Mouse (Mus musculus): ENCODE measurements at regions not wholly inside any gene's neighbourhood (a gene's known extent, or its start where the extent isn't known, plus 50 kb on each side); places are given as distances from the start of the nearest gene placed in this dataset.
A peak's percentile ranks its signal among the peaks of the same experiment; 100 is the strongest.

DNA sequence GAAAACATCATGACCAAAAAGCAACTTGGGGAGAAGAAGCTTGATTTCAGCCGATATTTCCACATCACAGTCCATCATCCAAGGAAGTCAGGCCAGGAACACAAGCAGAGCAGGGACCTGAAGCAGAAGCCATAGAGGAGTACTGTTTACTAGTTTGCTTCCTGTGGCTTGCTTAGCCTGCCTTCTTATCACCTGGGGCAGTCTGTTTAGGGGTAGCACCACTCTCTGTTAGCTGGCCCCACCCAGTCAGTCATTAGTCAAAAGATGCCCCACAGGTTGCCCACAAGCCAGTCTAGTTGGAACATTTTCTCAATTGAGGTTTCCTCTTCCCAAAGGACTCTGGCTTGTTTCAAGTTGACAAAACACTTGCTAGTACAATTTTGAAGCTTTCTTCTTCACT lies 87.1 kb upstream of the Egfl6 start:
- peaks cover 25% of the 10 kb centered on the region for H3K4me1 ChIP-seq
- peaks cover 12% of the 10 kb centered on the region for H3K27me3 ChIP-seq (replicated peaks)
- no peak overlapping the region for H3K4me3 ChIP-seq (replicated peaks)
- no peaks in the 10 kb centered on the region for H3K36me3 ChIP-seq (replicated peaks; ENCODE audit: low read length)
- TF ChIP-seq FLI1 (IDR thresholded peaks at IDR 0.05; ENCODE audit: low read length) (no peak), GATA1 (IDR thresholded peaks at IDR 0.05; ENCODE audit: borderline replicate concordance, low read length) (no peak)
- H3K9me3 ChIP-seq, result no peaks in the 10 kb centered on the region

DNA sequence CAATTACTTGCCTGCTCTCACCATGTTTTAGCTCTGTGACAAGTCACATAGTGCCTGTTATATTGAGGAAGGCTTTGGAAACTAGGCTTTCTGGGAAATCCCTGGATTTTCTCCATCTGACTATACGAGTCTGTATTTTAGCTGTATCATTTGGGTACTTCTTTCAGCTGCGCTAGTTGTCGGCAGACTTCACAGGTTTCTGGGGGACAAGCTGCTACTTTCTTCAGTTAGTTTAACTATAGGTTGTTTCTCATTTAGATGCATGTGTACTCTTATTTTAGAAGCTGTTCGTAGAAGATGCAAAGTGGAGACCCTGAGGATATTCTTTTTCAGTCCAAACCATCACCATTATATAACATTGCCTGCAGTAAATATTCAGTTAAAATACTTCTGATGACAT lies 86.3 kb upstream of the Egfl6 start:
- no peak for TF ChIP-seq GATA1 (IDR thresholded peaks at IDR 0.05; ENCODE audit: borderline replicate concordance, low read length)
- TF ChIP-seq FLI1 (IDR thresholded peaks at IDR 0.05; ENCODE audit: low read length), result no peak
- Histone ChIP-seq H3K9me3 (no peaks in the 10 kb centered on the region), H3K4me1 (peaks cover 31% of the 10 kb centered on the region), H3K4me3 (replicated peaks) (no peak overlapping the region), H3K27me3 (replicated peaks) (peaks cover 10% of the 10 kb centered on the region), H3K36me3 (replicated peaks; ENCODE audit: low read length) (no peaks in the 10 kb centered on the region)

DNA sequence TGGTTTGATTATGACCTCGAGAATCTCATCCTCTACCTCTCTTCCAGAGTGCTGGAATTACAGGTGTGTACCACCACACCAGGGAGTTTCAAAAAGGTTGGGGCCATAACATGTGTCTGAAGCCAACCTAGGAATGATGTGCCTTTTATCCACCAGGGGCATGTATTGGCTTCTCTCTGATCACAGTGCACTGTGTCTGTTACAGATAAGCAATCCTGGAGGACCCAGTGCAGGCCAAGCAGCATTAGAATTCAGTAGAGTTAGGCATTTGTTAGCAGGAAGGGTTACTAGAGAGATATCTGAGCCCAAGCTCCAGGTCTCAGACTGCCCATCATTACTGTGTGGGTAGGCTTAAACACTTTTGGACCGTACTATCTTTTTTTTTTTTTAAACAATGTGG lies 80.8 kb upstream of the Egfl6 start:
- Histone ChIP-seq H3K4me3 (replicated peaks) (no peak overlapping the region), H3K27me3 (replicated peaks) (peaks cover 5% of the 10 kb centered on the region), H3K9me3 (no peaks in the 10 kb centered on the region), H3K4me1 (peaks cover 62% of the 10 kb centered on the region), H3K36me3 (replicated peaks; ENCODE audit: low read length) (no peaks in the 10 kb centered on the region)
- TF ChIP-seq FLI1 (IDR thresholded peaks at IDR 0.05; ENCODE audit: low read length) (no peak), GATA1 (IDR thresholded peaks at IDR 0.05; ENCODE audit: borderline replicate concordance, low read length) (no peak)

DNA sequence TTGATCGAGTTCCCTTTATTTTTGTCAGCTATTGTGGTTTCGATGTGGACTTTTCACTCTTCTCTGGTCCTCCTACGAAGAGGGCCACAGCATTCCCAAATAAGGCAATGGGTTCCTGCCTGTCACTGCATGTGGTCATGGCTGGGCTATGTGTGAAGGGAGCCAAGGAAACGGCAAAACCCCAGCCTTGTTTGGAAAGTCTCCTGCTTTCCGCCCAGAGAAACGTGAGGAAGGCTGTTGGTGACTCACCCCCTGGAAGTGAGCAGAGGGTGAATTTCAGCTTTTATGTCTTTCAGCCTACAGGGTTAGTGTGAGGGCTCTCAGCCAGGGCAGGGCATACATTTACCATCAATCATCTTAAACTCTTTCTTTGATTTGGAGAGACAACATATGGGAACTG lies 76.3 kb upstream of the Egfl6 start:
- peaks cover 61% of the 10 kb centered on the region for H3K4me1 ChIP-seq
- peak overlapping the region; percentile 70 for H3K4me3 ChIP-seq (replicated peaks)
- TF ChIP-seq GATA1 (IDR thresholded peaks at IDR 0.05; ENCODE audit: borderline replicate concordance, low read length) (no peak), FLI1 (IDR thresholded peaks at IDR 0.05; ENCODE audit: low read length) (no peak)
- no peaks in the 10 kb centered on the region for H3K27me3 ChIP-seq (replicated peaks)
- 0 out of 2 replicates have a peak, but pooled peaks cover 4% of the 10 kb centered on the region for H3K9me3 ChIP-seq
- H3K36me3 ChIP-seq (replicated peaks; ENCODE audit: low read length), result no peaks in the 10 kb centered on the region

DNA sequence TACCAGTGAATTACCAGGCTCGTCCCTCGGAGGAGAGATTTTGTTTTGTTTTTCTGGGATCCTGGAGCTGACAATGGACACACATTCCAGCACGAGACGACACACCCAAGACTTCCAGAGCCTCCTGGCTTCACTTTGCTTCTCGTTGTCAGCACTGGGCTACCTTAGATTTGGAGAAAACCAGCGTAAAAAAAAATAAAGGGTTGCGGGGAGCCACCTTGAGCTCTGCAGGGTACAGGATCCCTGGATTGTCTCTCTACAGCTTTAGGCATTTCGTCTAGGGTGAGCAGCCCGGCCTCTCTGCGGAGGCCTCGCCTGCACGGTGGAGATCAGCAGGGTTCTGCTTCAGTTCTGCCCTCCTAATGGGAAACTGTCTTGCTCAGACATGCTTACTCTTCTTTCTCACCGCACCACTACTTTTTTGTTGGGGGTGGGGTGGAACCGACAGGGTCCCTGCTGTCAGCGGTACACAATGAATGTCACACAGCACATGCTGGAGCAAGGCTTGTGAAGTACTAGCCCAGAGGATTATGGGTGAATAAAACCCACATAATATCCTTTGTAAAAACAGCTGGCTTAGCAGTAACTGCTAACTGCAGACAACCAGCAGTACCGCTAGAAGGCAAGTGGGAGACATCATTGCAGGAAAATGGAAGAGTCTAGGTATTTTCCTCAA lies 75.7 kb upstream of the Egfl6 start:
- Histone ChIP-seq H3K36me3 (replicated peaks; ENCODE audit: low read length) (no peaks in the 10 kb centered on the region), H3K9me3 (0 out of 2 replicates have a peak, but pooled peaks cover 4% of the 10 kb centered on the region), H3K4me1 (peaks cover 56% of the 10 kb centered on the region), H3K4me3 (replicated peaks) (peak overlapping the region; percentile 84), H3K27me3 (replicated peaks) (no peaks in the 10 kb centered on the region)
- no peak for TF ChIP-seq GATA1 (IDR thresholded peaks at IDR 0.05; ENCODE audit: borderline replicate concordance, low read length)
- TF ChIP-seq FLI1 (IDR thresholded peaks at IDR 0.05; ENCODE audit: low read length), result no peak

DNA sequence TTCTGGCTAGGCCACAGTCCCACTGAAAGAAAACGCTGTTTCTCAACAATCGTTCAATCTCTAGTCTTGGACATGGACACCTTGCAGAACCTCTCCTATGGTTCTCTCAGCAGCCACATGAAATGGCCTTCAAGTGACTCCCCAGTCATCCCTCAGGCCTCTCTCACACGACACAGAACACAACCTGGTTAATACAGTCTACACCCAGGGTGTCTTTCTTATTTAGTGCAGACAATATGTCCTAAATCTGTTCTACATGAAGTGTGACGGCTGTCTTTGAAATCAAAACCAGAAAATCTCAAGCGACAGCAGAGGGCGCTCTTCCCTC lies 75.2 kb upstream of the Egfl6 start:
- Histone ChIP-seq H3K4me3 (replicated peaks) (no peak overlapping the region), H3K4me1 (peaks cover 56% of the 10 kb centered on the region), H3K36me3 (replicated peaks; ENCODE audit: low read length) (no peaks in the 10 kb centered on the region), H3K27me3 (replicated peaks) (no peaks in the 10 kb centered on the region), H3K9me3 (0 out of 2 replicates have a peak, but pooled peaks cover 4% of the 10 kb centered on the region)
- TF ChIP-seq GATA1 (IDR thresholded peaks at IDR 0.05; ENCODE audit: borderline replicate concordance, low read length), result no peak
- no peak for TF ChIP-seq FLI1 (IDR thresholded peaks at IDR 0.05; ENCODE audit: low read length)

DNA sequence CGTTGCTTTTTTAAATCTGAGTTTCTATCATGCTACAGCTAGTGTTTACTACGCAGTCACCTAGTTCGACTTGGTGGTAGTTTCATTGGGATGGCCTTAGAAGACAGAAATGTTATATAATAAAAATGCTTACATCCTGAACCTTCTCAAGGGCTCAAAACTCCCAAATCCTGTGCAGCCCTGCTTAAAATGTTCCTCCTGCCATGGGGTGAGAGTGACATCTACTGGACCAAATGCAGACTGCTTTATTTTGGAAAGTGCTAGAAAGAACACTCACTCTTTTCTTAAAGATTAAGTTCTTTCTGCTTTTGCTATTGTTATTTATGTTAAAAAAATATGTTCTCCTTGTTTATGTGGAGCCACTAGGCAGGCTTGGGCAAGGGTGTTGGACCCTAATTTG lies 66.9 kb upstream of the Egfl6 start:
- H3K4me1 ChIP-seq, result peaks cover 24% of the 10 kb centered on the region
- no peaks in the 10 kb centered on the region for H3K9me3 ChIP-seq
- no peak for TF ChIP-seq GATA1 (IDR thresholded peaks at IDR 0.05; ENCODE audit: borderline replicate concordance, low read length)
- no peak for TF ChIP-seq FLI1 (IDR thresholded peaks at IDR 0.05; ENCODE audit: low read length)
- no peaks in the 10 kb centered on the region for H3K27me3 ChIP-seq (replicated peaks)
- no peaks in the 10 kb centered on the region for H3K36me3 ChIP-seq (replicated peaks; ENCODE audit: low read length)
- H3K4me3 ChIP-seq (replicated peaks), result no peak overlapping the region

DNA sequence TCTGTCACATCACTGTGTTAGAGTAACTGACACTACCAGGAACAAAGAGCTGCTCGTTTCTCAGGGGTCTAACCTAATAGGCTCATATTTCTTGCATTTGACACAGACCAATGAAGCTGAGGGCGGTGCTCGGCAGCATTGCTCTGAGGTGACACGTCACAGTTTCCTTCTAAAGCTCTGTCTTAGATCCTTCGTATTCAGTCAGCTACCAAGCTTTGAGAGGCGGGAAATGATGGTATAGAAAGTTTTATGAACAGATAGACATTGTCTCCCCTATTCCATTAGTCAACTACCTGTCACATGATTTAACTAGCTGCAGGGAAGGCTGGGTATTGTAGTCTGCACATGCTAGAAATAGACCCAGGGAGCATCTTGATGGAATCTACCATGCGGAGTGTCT lies 60.2 kb upstream of the Egfl6 start:
- no peaks in the 10 kb centered on the region for H3K36me3 ChIP-seq (replicated peaks; ENCODE audit: low read length)
- no peaks in the 10 kb centered on the region for H3K9me3 ChIP-seq
- no peak for TF ChIP-seq FLI1 (IDR thresholded peaks at IDR 0.05; ENCODE audit: low read length)
- H3K4me1 ChIP-seq, result peaks cover 6% of the 10 kb centered on the region; the same call in 1 of the 2 replicates
- peak overlapping the region; percentile 28 for H3K4me3 ChIP-seq (replicated peaks)
- H3K27me3 ChIP-seq (replicated peaks), result peaks cover 10% of the 10 kb centered on the region

DNA sequence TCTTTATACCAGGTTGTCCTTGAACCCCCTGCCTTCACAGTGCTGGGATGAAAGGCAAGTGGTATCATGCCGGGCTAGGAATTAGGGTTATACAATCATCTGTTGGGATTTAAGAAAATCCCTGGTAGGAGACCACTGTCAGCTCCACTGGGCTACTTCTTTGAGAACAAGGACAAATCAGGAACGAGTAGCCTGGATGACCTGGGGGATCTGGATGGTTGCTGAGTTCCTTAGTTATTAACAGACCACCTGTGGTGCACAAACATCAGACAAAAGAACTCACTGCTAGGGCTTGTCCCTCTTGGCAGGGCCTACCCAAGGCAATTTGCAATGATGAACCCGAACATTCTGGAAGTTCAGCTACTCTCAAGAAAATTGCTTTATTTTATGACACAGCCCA lies 55.7 kb upstream of the Egfl6 start:
- Histone ChIP-seq H3K4me1 (peaks cover 6% of the 10 kb centered on the region; the same call in 1 of the 2 replicates), H3K27me3 (replicated peaks) (peaks cover 19% of the 10 kb centered on the region), H3K36me3 (replicated peaks; ENCODE audit: low read length) (no peaks in the 10 kb centered on the region), H3K9me3 (no peaks in the 10 kb centered on the region), H3K4me3 (replicated peaks) (no peak overlapping the region)
- TF ChIP-seq GATA1 (IDR thresholded peaks at IDR 0.05; ENCODE audit: borderline replicate concordance, low read length) (no peak), FLI1 (IDR thresholded peaks at IDR 0.05; ENCODE audit: low read length) (no peak)

DNA sequence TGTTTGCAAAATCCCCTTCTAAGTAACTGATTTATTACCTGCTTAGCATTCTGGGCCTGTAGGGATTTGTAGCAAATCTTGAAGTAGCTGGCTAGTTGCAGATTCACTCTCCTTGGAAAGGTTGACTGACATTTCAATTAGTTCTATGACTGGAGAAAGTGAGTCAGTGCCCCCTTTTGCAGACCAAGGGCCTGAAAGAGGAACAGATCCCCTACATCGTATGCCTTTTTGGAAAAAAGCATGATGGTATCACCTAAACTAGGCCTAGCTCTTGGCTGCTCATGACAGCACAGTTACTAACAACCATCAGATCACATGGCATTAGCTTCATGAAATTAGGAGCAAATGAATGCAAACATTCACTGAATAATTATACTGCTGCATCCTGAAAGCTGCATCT lies 54.7 kb upstream of the Egfl6 start:
- Histone ChIP-seq H3K4me3 (replicated peaks) (no peak overlapping the region), H3K9me3 (no peaks in the 10 kb centered on the region), H3K4me1 (no peaks in the 10 kb centered on the region), H3K27me3 (replicated peaks) (peaks cover 17% of the 10 kb centered on the region), H3K36me3 (replicated peaks; ENCODE audit: low read length) (no peaks in the 10 kb centered on the region)
- TF ChIP-seq FLI1 (IDR thresholded peaks at IDR 0.05; ENCODE audit: low read length), result no peak
- no peak for TF ChIP-seq GATA1 (IDR thresholded peaks at IDR 0.05; ENCODE audit: borderline replicate concordance, low read length)
